In genomic region chr17:80509494-80510458, GRCm38 (mm10) we compare ENCODE assay signal across 30 mouse cellular contexts. TPM values are rescaled to one million over a fixed set of nuclear protein-coding genes. Genes with fewer than 3 reads are reported as not detected.
A peak's percentile ranks its signal among the peaks of the same experiment; 100 is the strongest.
DNase-seq lines count a peak whose midpoint lies in the region; ATAC-seq and TF ChIP-seq lines count a peak whose summit lies in the region.
"Had no signal": no experiment of that assay in that cellular context is flagged by ENCODE, and none has a peak within 500 bp of the region (broad histone marks: within the 10 kb centered on the region; RNA-seq: fewer than 3 reads in every experiment).

No protein-coding gene starts in this region.

- no peaks in the 10 kb centered on the region for H3K9me3 ChIP-seq in kidney, embryonic 14.5 days (ENCODE audit: control insufficient read depth, low read length)
- no peaks in the 10 kb centered on the region for H3K9me3 ChIP-seq in G1E (replicated peaks)
- no peaks in the 10 kb centered on the region for H3K9me3 ChIP-seq in intestine, embryonic 16.5 days (ENCODE audit: control insufficient read depth, low read length)
- H3K9me3 ChIP-seq in hindbrain, embryonic 13.5 days = no peaks in the 10 kb centered on the region
- H3K9me3 ChIP-seq: embryonic facial prominence, embryonic 12.5 days; embryonic facial prominence, embryonic 15.5 days; heart, embryonic 12.5 days; heart, embryonic 15.5 days; hindbrain, embryonic 10.5 days had no signal

- no peaks in the 10 kb centered on the region for H3K27me3 ChIP-seq in kidney, embryonic 14.5 days (ENCODE audit: control insufficient read depth, insufficient read depth, low read length)
- peaks cover 3% of the 10 kb centered on the region; the same call in 1 of the 2 replicates for H3K27me3 ChIP-seq in G1E (ENCODE audit: insufficient read depth, low read length)
- H3K27me3 ChIP-seq in intestine, embryonic 16.5 days (replicated peaks; ENCODE audit: control insufficient read depth, insufficient read depth, low read length) = no peaks in the 10 kb centered on the region
- H3K27me3 ChIP-seq in hindbrain, embryonic 13.5 days = no peaks in the 10 kb centered on the region
- H3K27me3 ChIP-seq: CH12.LX; embryonic facial prominence, embryonic 12.5 days; embryonic facial prominence, embryonic 15.5 days; heart, embryonic 12.5 days; heart, embryonic 15.5 days had no signal

- no peak for ATAC-seq in kidney, embryonic 14.5 days (ENCODE audit: low FRiP score, low TSS enrichment)
- ATAC-seq in G1E (ENCODE audit: extremely low read depth, insufficient number of reproducible peaks, low FRiP score, poor library complexity, severe bottlenecking) = peak; percentile 29; the same call in 1 of the 2 replicates
- peak; percentile 73 for ATAC-seq in intestine, embryonic 16.5 days
- ATAC-seq in hindbrain, embryonic 13.5 days (ENCODE audit: low FRiP score) = no peak
- ATAC-seq: activated CD4-positive, CD25-positive, alpha-beta regulatory T cell, adult 4 months; forebrain, embryonic 14.5 days; forebrain, postnatal 0 days; hindbrain, postnatal 0 days had no signal

- no peak overlapping the region for H3K9ac ChIP-seq in kidney, embryonic 14.5 days (ENCODE audit: low read depth, low read length)
- no peak overlapping the region for H3K9ac ChIP-seq in intestine, embryonic 16.5 days (ENCODE audit: low read depth, low read length)
- H3K9ac ChIP-seq in hindbrain, embryonic 13.5 days = no peak overlapping the region
- H3K9ac ChIP-seq: embryonic facial prominence, embryonic 12.5 days; embryonic facial prominence, embryonic 15.5 days; forebrain, postnatal 0 days; heart, embryonic 12.5 days; heart, embryonic 15.5 days; hindbrain, embryonic 14.5 days had no signal

- no peak for TF ChIP-seq CTCF in G1E (IDR thresholded peaks at IDR 0.05; ENCODE audit: low read depth, low read length)

- H3K36me3 ChIP-seq in kidney, embryonic 14.5 days (ENCODE audit: control insufficient read depth, insufficient read depth, low read length) = no peaks in the 10 kb centered on the region
- H3K36me3 ChIP-seq in G1E (replicated peaks) = no peaks in the 10 kb centered on the region
- H3K36me3 ChIP-seq in intestine, embryonic 16.5 days (ENCODE audit: control insufficient read depth, insufficient read depth, low read length) = no peaks in the 10 kb centered on the region
- no peaks in the 10 kb centered on the region for H3K36me3 ChIP-seq in hindbrain, embryonic 13.5 days
- H3K36me3 ChIP-seq: embryonic facial prominence, embryonic 12.5 days; embryonic facial prominence, embryonic 15.5 days; heart, embryonic 12.5 days; heart, embryonic 15.5 days; hindbrain, embryonic 10.5 days had no signal

- no peak overlapping the region for H3K27ac ChIP-seq in kidney, embryonic 14.5 days (ENCODE audit: low read depth, low read length)
- no peak overlapping the region for H3K27ac ChIP-seq in intestine, embryonic 16.5 days (ENCODE audit: low read length)
- H3K27ac ChIP-seq in hindbrain, embryonic 13.5 days = no peak overlapping the region
- H3K27ac ChIP-seq: embryonic facial prominence, embryonic 12.5 days; embryonic facial prominence, embryonic 15.5 days; gastrocnemius, adult 2 months; heart, embryonic 15.5 days; hindbrain, embryonic 10.5 days; hindbrain, embryonic 14.5 days; hindbrain, postnatal 0 days had no signal

- no peaks in the 10 kb centered on the region for H3K4me1 ChIP-seq in kidney, embryonic 14.5 days (ENCODE audit: control insufficient read depth, insufficient read depth, low read length)
- H3K4me1 ChIP-seq in G1E (ENCODE audit: insufficient read depth, low read depth, low read length) = peaks cover 32% of the 10 kb centered on the region
- H3K4me1 ChIP-seq in intestine, embryonic 16.5 days (ENCODE audit: control insufficient read depth, insufficient read depth, low read length) = 0 out of 2 replicates have a peak, but pooled peaks cover 2% of the 10 kb centered on the region
- no peaks in the 10 kb centered on the region for H3K4me1 ChIP-seq in hindbrain, embryonic 13.5 days (replicated peaks)
- H3K4me1 ChIP-seq: embryonic facial prominence, embryonic 12.5 days; embryonic facial prominence, embryonic 15.5 days; heart, embryonic 15.5 days; hindbrain, embryonic 10.5 days had no signal

- no peak overlapping the region for H3K4me2 ChIP-seq in kidney, embryonic 14.5 days (replicated peaks; ENCODE audit: low read depth, low read length)
- no peak overlapping the region for H3K4me2 ChIP-seq in intestine, embryonic 16.5 days (ENCODE audit: low read depth, low read length)
- H3K4me2 ChIP-seq in hindbrain, embryonic 13.5 days = no peak overlapping the region
- H3K4me2 ChIP-seq: embryonic facial prominence, embryonic 12.5 days; embryonic facial prominence, embryonic 15.5 days; heart, embryonic 12.5 days; heart, embryonic 15.5 days; hindbrain, embryonic 14.5 days had no signal

- DNase-seq in kidney, adult 11 months = peak; percentile 4
- DNase-seq in kidney, adult 9 months = peak; percentile 33
- DNase-seq in kidney, adult 18-20 months = no peak
- DNase-seq in G1E (ENCODE audit: low spot score) = no peak
- DNase-seq in adrenal gland, adult 18-20 months (ENCODE audit: low spot score in 2 of 2) = no peak
- DNase-seq: adrenal gland, postnatal 10 days; B cell, adult 2 months; cerebellum, adult 11 months; cerebellum, adult 2 months; cerebellum, adult 9-11 months; cerebellum, postnatal 25 days; forebrain, postnatal 0 days; gastrocnemius, adult 2 months; gastrocnemius, postnatal 14 days; heart, adult 18-20 months; heart, postnatal 10 days; heart, postnatal 36 days had no signal

- H3K4me3 ChIP-seq in kidney, embryonic 14.5 days (ENCODE audit: low read length) = no peak overlapping the region
- H3K4me3 ChIP-seq in G1E (ENCODE audit: low read depth, low read length) = no peak overlapping the region
- no peak overlapping the region for H3K4me3 ChIP-seq in intestine, embryonic 16.5 days (ENCODE audit: low read length)
- H3K4me3 ChIP-seq in hindbrain, embryonic 13.5 days = no peak overlapping the region
- H3K4me3 ChIP-seq: embryonic facial prominence, embryonic 12.5 days; embryonic facial prominence, embryonic 15.5 days; gastrocnemius, adult 2 months; heart, embryonic 12.5 days; heart, embryonic 15.5 days; hindbrain, embryonic 10.5 days had no signal

- WGBS in kidney, embryonic 14.5 days = 38% methylated on average over 4 of the region's 4 CpGs
- 17% methylated on average over 4 of the region's 4 CpGs for WGBS in intestine, embryonic 16.5 days
- WGBS in hindbrain, embryonic 13.5 days = 61% methylated on average over 4 of the region's 4 CpGs

RNA-seq across cellular contexts. Expression of gene Sos1, which starts 29.5 kb away (rescaled TPM):
- 8.6 and 9.2 TPM in 2 replicates for polyA plus RNA-seq in kidney, embryonic 14.5 days (2014; fragmentation: Nextera tagmentation; extraction: Ambion mirVana)
- total RNA-seq in G1E (2014; fragmentation: Nextera tagmentation) (54.4 and 66.9 TPM in 2 replicates), G1E (2017) (8.4 and 9.1 TPM in 2 replicates)
- polyA plus RNA-seq in G1E (2012) = 3.0 and 3.2 TPM in 2 replicates
- 2.7 TPM in 2 replicates for polyA plus RNA-seq in intestine, embryonic 16.5 days (2015; fragmentation: Nextera tagmentation; extraction: Ambion mirVana)
- polyA plus RNA-seq in hindbrain, embryonic 13.5 days (2015; fragmentation: Nextera tagmentation; extraction: Ambion mirVana) = 7.5 and 7.7 TPM in 2 replicates
- 10 to 100 TPM; 21.8 to 27.2 TPM for total RNA-seq in adrenal gland, adult 18-20 months (2021)

Comparison
In these comparisons a context has a peak if more than half of its experiments do, and no peak if none do; other contexts are left out.
1. DNase-seq: peak in kidney, adult 11 months (single experiment) and kidney, adult 9 months (single experiment); none in kidney, adult 18-20 months (single experiment), G1E (single experiment) and adrenal gland, adult 18-20 months (0 of 2).
2. ATAC-seq: peak in G1E (single experiment) and intestine, embryonic 16.5 days (single experiment); none in kidney, embryonic 14.5 days (single experiment) and hindbrain, embryonic 13.5 days (single experiment).